Mouse (Mus musculus) macrophage (primary cell): ENCODE data around the gene Srgap3. TPM values are rescaled to one million over a fixed set of nuclear protein-coding genes. Genes with fewer than 3 reads are reported as not detected.

Experiments
- H3K27ac ChIP-seq: fragments of 350-480 bp; formaldehyde crosslinking; 2 replicates; pipeline ENCODE4 v1.9.0; 2021
- H3K36me3 ChIP-seq: fragments of 350-480 bp; formaldehyde crosslinking; 2 replicates; pipeline ENCODE4 v1.9.0; 2021; ENCODE audit errors: inconsistent target
- H3K4me3 ChIP-seq: fragments of 350-480 bp; formaldehyde crosslinking; 2 replicates; pipeline ENCODE4 v1.9.0; 2021; ENCODE audit errors: inconsistent target
- H3K79me2 ChIP-seq: fragments of 350-480 bp; formaldehyde crosslinking; 2 replicates; pipeline ENCODE4 v1.9.0; 2021; ENCODE audit errors: inconsistent target
- WGBS: methylation state at CpG from one replicate; pipeline ENCODE4 v1.1.7; 2026; ENCODE audit warnings: inconsistent platforms; ENCODE audit not compliant: missing documents; 5-methylcytosine and 5-hydroxymethylcytosine counted together
- polyA plus RNA-seq: library from polyadenylated mRNA; stranded (reverse); fragments of 250-400 nt; gene quantifications from 3 replicates; pipeline ENCODE4 v1.2.4, GENCODE M21; 2018; ENCODE audit warnings: inconsistent platforms

The Srgap3 gene
- polyA plus RNA-seq, 1 experiment from 2014 or later: 0.42 TPM

DNA sequence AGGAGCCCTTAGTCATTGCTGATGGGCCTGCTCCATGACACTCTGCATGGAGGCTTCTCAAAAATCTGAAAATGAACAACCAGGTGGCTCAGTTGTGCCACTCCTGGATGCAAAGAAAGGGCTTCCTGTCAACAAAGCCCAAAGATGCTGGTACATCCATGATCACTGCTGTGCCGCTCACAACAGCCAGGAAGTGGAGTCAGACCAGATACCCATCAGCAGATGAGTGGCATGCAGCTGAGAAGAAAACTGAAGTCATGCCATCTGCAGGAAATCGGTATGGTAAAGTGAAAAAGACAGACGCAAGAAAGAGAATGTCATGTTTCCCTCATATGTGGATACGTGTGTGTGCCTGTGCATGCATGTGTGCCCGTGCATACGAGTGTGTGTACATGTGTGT is 20.3 kb upstream of the Srgap3 start:
- WGBS: 73% methylated on average over 6 of the region's 6 CpGs
- Histone ChIP-seq H3K79me2 (no peaks in the 10 kb centered on the region), H3K4me3 (no peak overlapping the region), H3K27ac (no peak overlapping the region), H3K36me3 (no peaks in the 10 kb centered on the region)

DNA sequence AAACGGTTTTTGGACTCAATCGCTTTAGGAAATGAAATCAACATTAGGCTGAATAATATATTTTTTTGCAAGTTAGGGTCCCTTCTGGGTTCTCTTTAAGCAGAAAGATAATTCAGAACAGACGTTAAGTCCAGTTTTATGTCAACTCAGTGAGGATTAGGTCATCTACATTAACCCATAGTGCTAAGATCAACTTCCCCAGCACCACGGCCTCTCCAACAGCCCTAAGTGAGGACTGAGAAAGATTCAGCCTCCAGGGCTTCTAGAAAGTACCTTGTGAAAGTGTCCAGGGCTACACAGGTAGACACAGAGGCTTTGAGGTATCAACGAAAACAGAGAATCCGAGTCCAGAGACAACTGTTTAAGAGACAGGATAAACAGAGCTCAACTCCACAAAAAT is 11.3 kb upstream of the Srgap3 start:
- 95% methylated on average over 6 of the region's 6 CpGs for WGBS
- Histone ChIP-seq H3K79me2 (no peaks in the 10 kb centered on the region), H3K27ac (no peak overlapping the region), H3K4me3 (no peak overlapping the region), H3K36me3 (no peaks in the 10 kb centered on the region)

DNA sequence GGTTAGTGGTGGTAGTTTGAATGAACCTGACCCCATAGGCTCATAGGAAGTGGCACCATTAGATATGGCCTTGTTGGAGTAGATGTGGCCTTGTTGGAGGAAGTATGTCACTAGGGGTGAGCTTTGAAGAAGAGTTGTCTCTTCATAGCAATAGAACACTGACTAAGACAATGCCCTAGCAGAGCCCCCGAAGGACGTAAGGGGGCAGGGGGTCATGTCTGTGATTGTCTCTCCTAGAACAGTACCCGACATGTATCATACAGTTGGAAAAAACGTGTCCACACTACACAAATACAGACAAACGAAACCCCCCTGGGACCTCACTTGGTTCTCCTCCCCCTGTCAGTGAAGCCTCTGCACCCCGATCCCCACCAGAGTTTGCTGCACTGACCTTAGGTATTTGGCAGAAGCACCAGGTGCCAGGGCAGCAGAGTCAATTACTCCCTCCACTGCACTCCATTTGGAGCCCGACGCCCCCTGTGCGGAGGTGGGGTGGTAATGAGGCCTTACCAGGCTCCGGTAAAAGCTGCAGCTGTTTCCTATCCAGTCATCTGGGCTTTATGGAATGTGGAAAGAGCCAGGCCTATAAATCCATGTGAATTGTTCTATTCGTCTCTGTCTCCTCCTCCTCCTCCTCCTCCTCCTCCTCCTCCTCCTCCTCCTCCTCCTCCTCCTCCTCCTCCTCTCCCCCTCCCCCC is 10.7 kb upstream of the Srgap3 start:
- Histone ChIP-seq H3K4me3 (no peak overlapping the region), H3K79me2 (no peaks in the 10 kb centered on the region), H3K36me3 (no peaks in the 10 kb centered on the region), H3K27ac (no peak overlapping the region)
- WGBS: 92% methylated on average over 10 of the region's 11 CpGs

DNA sequence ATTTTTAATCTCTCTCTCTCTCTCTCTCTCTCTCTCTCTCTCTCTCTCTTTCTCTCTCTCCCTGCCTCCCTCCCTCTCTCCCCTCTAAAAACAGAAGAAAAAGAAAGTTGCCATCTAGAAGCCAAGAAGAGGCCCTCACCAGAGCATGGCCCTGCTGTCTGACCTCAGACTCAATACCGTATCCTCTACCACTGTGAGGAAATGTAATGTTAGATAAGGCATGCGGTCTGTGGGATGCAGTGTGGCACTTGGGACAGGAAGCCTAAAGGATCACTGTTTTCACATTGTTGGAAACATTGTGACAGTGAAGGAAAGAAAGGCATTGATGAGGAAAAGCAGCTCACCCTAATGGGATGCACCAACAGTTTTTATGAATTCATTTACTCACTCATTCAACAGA is 8.7 kb upstream of the Srgap3 start:
- WGBS: 18% methylated on average over 2 of the region's 2 CpGs
- Histone ChIP-seq H3K79me2 (no peaks in the 10 kb centered on the region), H3K27ac (no peak overlapping the region), H3K4me3 (no peak overlapping the region), H3K36me3 (no peaks in the 10 kb centered on the region)

DNA sequence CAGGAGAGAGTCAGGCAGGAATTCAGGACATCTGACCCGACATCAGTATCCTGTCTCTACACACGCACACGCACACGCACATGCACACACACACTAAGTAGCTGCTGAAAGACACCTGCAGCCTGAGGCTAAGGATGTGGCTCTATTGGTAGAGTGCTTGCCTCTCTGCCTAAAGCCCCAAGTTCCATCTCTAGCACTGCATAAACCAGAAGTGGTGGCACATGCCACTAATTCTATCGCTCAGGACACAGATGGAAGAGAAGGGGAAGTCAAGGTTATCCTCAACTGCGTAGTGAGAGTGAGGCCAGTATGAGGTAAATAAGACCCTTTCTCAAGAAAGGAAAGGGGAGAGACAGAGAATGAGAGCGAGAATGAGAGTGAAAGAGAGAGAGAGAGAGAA is 6.8 kb upstream of the Srgap3 start:
- Histone ChIP-seq H3K4me3 (no peak overlapping the region), H3K79me2 (no peaks in the 10 kb centered on the region), H3K27ac (no peak overlapping the region), H3K36me3 (no peaks in the 10 kb centered on the region)
- WGBS: 17% methylated on average over 7 of the region's 7 CpGs

DNA sequence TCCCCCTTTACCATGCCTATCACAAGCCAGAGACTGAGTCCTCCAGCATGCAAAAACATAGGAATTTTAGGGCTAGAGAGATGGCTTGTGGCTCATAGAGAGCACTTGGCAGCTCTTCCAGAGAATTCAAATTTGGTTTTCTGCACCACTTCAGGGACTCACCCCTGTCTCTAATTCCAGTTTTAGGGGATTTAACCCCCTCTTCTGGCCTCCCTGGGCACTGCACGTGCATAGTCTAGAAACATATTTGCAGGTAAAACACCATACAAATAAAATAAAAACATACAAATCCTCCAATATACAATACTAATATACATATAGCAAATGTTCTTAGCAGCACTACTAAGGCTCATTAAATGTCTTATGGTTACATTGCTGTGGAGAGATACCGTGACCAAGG is 4.2 kb upstream of the Srgap3 start:
- no peaks in the 10 kb centered on the region for H3K36me3 ChIP-seq
- WGBS: 97% methylated on average over 2 of the region's 2 CpGs

DNA sequence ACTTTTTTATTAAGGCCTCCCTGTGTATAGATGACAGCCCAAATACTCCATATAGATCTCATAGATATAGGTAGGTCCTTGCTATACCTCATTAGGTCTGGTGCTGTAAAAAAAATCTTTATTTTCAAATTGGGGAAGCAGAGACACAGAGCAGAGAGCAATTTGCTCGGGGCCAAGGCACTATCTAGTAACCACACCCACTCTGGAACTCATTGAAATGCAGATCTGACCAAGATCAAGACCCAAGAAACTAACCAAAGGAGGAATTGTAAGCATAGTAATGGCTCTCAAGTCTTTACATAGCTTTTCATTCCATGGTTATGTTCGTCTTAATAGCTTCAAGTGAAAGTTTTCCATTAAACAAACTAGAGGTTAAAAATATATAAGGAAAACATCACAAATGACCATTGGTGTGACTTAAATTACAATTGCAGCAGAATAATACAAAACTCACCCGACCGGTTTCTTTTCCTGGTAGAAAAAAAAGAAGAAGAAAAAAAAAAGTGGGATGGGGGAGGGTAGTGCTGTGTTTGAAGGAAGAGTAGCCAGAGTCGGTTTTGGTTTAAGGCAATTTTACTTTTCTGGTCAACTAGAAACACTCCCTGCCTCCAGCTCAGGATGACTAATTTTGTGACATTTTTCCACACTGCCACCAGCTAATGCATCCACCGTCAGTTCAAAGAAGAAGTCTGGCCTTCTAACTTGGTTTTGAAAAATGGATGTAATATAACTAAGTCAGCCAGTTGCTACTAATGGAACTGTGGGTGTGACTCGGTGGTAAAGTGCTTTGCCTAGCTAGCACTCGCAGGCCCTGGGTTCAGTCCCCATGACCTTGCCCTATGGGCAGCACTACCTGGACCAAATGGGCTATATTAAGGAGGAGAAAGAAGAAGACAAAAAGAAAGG is 3.4 kb upstream of the Srgap3 start:
- Histone ChIP-seq H3K36me3 (no peaks in the 10 kb centered on the region), H3K79me2 (no peaks in the 10 kb centered on the region), H3K27ac (no peak overlapping the region), H3K4me3 (no peak overlapping the region)
- WGBS: 59% methylated on average over 8 of the region's 8 CpGs

More for the DNA sequence above, 4.2 kb upstream of the Srgap3 start:
- Histone ChIP-seq H3K27ac (no peak overlapping the region), H3K79me2 (no peaks in the 10 kb centered on the region), H3K4me3 (no peak overlapping the region)

DNA sequence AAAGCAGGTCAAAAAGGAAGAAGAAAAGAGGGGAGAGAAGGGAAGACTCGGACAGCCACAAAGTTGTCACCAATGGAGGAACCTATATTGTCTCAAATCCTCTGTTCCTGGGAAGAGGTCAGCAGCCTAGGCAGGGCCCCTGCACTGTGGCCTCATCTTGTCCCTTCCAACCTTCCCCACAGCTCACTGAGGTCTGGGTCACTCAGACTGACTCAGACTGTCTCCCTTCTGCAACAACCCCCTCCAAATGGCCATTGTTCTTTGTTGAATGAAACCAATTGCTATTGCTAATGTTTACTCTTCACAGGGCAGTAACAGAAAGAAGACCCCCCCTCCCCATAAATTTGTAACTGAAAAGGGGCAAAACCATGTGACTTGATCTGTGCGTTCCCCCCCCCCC is 2.2 kb upstream of the Srgap3 start:
- no peaks in the 10 kb centered on the region for H3K79me2 ChIP-seq
- no peaks in the 10 kb centered on the region for H3K36me3 ChIP-seq
- no peak overlapping the region for H3K27ac ChIP-seq
- WGBS: 95% methylated on average over 2 of the region's 2 CpGs
- no peak overlapping the region for H3K4me3 ChIP-seq

DNA sequence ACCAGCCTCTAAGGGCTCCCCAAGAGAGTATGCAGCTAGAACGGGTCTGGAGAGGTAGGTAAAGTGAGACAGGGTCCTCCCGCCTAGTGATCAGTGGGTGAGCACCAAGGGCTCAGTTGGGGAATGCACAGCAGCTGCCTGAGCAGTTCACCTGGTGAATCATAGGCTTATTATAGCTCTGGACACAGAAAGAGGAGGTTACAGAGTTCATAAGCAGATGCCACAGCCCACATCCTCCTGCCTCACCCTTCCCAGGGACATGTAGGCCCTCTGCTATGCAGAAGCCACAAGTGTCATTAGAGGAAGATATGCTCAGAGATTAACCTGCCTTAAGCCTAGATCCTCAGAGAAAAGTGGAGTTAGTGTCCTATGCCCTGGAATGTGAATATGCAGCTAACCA is 1.4 kb upstream of the Srgap3 start:
- WGBS: 66% methylated on average over 2 of the region's 2 CpGs
- Histone ChIP-seq H3K36me3 (no peaks in the 10 kb centered on the region), H3K79me2 (no peaks in the 10 kb centered on the region), H3K27ac (no peak overlapping the region), H3K4me3 (no peak overlapping the region)

DNA sequence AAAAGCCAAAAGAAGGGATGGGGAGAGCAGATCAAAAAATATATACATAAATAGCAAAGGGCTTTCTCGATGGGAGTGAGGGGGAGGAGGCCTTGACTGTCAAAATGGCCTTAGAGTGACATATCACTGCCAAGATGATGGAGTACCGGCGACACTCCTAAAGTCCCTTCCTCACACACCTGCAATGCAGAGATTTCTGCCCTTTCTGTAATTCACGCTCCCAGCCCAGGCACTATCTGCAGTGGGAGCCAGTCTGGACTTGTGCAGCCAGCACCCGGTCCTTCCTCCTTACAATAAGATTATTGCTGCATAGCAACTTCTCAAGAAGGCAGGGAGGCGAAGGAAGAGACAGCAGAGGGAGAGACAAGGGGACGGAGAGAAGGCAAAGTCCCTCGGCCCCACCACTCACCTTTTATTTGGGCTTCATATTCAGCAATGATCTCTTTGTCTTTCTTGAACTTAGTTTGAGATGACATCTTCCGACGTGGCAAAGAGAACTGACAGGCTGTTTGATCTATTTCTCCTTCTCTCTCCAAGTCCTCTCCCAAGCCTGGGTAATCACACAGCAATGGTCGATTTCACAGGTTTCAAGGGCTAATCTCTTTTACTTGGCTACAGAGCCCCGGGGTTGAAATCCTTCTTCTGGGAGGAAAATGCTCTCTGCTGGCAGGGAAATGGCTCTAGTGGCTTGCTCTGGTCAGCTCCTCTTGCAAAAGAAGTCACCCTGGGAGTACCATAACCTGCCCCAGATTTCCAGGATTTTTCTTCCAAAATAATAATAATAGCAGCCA is 850 bp downstream of the Srgap3 start:
- WGBS: 13% methylated on average over 12 of the region's 12 CpGs
- Histone ChIP-seq H3K27ac (peak overlapping the region; percentile 49; the same call in 1 of the 2 replicates), H3K79me2 (no peaks in the 10 kb centered on the region), H3K4me3 (peak overlapping the region; percentile 69), H3K36me3 (no peaks in the 10 kb centered on the region)

DNA sequence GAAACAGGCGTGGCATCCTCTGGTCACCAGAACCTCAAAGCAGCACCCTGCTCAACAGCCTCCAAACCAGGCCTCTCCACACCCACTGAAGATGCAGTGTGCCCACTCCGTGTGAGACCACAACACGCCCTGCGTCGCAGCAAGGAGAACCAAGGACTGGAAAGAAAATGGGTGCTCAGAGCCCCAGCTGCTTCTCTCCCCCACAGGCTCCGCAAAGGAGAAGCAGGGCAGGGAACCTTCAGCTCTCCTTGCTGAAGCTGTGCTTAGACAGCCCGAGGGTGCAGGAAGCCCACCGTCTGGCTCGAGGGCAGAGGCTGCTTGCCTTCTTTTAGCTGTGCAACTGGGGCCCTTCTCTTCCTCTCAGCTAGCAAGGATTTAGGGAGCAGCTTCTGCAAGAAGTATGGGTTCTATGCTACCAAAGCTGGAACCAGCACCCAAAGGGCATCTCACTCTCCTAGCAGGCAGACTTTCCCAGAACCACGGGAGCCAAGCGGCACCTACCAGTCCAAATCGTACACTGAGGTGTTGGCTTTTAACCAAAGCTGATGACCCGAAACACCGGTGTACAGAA is 1.8 kb downstream of the Srgap3 start:
- H3K4me3 ChIP-seq: peak overlapping the region; percentile 69
- WGBS: 22% methylated on average over 14 of the region's 14 CpGs
- H3K36me3 ChIP-seq: no peaks in the 10 kb centered on the region
- H3K79me2 ChIP-seq: no peaks in the 10 kb centered on the region
- no peak overlapping the region for H3K27ac ChIP-seq

DNA sequence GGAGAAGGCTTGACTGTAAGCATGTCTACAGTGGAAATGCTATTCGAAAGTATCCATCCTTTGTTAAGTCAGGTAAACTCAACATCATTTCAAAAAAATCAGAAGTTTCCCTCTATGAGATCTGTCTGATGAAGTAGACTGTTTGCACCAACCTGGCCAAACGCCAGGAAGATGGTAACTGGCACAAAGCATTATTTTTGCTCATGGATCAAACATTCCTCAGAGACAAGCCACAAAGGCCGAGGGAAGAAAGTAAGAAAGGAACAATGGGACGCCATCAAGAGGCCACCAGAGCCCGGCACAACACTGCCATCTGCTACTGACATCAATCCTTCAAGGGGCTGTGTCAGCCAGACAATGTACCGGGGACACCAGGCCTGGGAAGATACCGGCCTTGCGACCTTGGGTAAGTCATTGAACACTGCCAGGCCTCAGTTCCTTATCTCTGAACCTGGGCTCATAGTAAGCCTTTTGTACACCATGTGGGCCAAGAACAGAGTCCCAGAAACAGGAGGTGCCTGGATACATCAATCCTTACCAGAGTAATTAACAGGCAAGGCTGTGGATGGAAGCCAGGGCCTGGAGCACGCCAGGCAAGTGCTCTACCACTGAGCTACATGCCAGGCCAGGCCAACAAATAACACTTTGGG is 3.3 kb downstream of the Srgap3 start:
- H3K36me3 ChIP-seq: no peaks in the 10 kb centered on the region
- H3K79me2 ChIP-seq: no peaks in the 10 kb centered on the region
- H3K27ac ChIP-seq: no peak overlapping the region
- 96% methylated on average over 9 of the region's 9 CpGs for WGBS
- H3K4me3 ChIP-seq: no peak overlapping the region

DNA sequence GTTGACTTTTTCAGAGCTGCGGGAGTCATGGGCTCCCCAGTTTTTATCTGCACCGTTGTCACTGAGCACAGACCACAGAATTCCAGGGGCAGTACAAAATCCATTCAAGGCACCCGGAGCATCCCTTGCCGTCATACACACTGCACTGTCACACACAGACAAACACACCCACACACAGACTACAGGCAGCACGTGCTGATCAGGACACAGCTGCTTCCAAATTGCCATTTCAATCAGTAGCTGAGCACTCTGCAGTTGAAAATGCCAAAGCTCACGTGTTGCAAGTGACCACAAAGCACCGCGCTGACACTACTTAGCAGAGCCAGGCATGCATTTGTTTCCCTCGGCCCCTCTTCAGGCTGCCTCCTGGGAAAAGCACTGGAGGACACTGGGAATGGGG is 7.8 kb downstream of the Srgap3 start:
- Histone ChIP-seq H3K27ac (no peak overlapping the region), H3K36me3 (no peaks in the 10 kb centered on the region), H3K4me3 (no peak overlapping the region), H3K79me2 (no peaks in the 10 kb centered on the region)
- WGBS: 92% methylated on average over 9 of the region's 9 CpGs

DNA sequence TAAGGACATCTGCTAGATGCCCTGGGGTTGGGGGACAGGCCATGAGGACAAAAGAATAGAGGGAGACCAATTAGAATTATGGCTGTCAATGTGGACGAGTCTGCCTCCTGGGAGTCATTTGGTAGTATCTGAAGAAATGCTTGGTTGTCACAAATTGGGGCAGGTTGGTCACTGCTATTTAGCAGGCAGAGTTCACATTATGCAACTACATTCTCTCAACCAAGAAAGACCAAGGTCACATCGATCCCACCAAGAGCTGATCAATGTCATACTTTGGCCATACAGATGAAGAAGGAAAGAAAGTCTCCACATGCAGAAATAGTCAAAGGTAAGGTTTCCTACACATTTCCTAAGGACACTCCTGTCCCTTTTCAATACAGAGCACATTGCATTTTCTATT is 9.3 kb downstream of the Srgap3 start:
- H3K4me3 ChIP-seq: no peak overlapping the region
- H3K79me2 ChIP-seq: no peaks in the 10 kb centered on the region
- 91% methylated on average over 2 of the region's 2 CpGs for WGBS
- H3K27ac ChIP-seq: no peak overlapping the region
- no peaks in the 10 kb centered on the region for H3K36me3 ChIP-seq
